Mouse (Mus musculus) liver, adult 2 months (tissue): ENCODE measurements around the gene Kcnc2. TPM values are rescaled to one million over a fixed set of nuclear protein-coding genes. Genes with fewer than 3 reads are reported as not detected.

ENCODE experiments used
- DNase-seq: peaks from one replicate; pipeline ENCODE4 v3.0.0-alpha.2; 2011; ENCODE audit warnings: low read depth, low spot score; ENCODE audit errors: extremely low read depth
- H3K27ac ChIP-seq: fragments of 200-500 bp; replicated peaks from 2 replicates; pipeline ENCODE4 v1.5.1; 2012; ENCODE audit warnings: low read depth, mild to moderate bottlenecking, control low read depth, inconsistent platforms, low read length; ENCODE audit not compliant: insufficient read depth
- H3K27me3 ChIP-seq: fragments of 200-500 bp; 2 replicates; pipeline ENCODE4 v1.6.1; 2012; ENCODE audit warnings: mild to moderate bottlenecking, moderate library complexity, low read length, inconsistent platforms; ENCODE audit not compliant: control insufficient read depth, insufficient read depth
- H3K36me3 ChIP-seq: fragments of 200-500 bp; 2 replicates; pipeline ENCODE4 v1.6.1; 2012; ENCODE audit warnings: low read length, inconsistent platforms; ENCODE audit not compliant: control insufficient read depth, insufficient read depth
- H3K4me1 ChIP-seq: fragments of 200-500 bp; 2 replicates; pipeline ENCODE4 v1.6.1; 2011; ENCODE audit warnings: low read length; ENCODE audit not compliant: control insufficient read depth, insufficient read depth
- H3K4me3 ChIP-seq: fragments of 200-500 bp; 2 replicates; pipeline ENCODE4 v1.5.1; 2011; ENCODE audit warnings: low read depth, mild to moderate bottlenecking, control low read depth, low read length, moderate library complexity; ENCODE audit not compliant: insufficient read depth
- H3K79me2 ChIP-seq: fragments of 200-500 bp; 2 replicates; pipeline ENCODE4 v1.6.1; 2012; ENCODE audit warnings: inconsistent platforms, mild to moderate bottlenecking, low read length, moderate library complexity; ENCODE audit not compliant: control insufficient read depth, insufficient read depth
- H3K9ac ChIP-seq: fragments of 200-500 bp; 2 replicates; pipeline ENCODE4 v1.6.1; 2012; ENCODE audit warnings: low read depth, mild to moderate bottlenecking, control low read depth, inconsistent platforms, low read length
- CTCF ChIP-seq: fragments of 200-500 bp; IDR thresholded peaks from 2 replicates; pipeline ENCODE4 v1.5.1; 2011; ENCODE audit warnings: low read depth, low read length, control low read depth
- POLR2A ChIP-seq: fragments of 200-500 bp; IDR thresholded peaks from 2 replicates; pipeline ENCODE4 v1.6.1; 2011; ENCODE audit warnings: low read length, control low read depth; ENCODE audit not compliant: insufficient read depth; ENCODE audit errors: extremely low read depth
- WGBS: fragments of 180-500 bp; shearing (Covaris S2); methylation state at CpG from one replicate; pipeline ENCODE4 v1.1.7; 2018; 5-methylcytosine and 5-hydroxymethylcytosine counted together
- polyA plus RNA-seq: library from polyadenylated mRNA; depleted of rRNA; stranded (reverse); fragments of >200 nt; gene quantifications from 2 replicates; pipeline ENCODE4 v1.2.3, GENCODE M21; 2012
- total RNA-seq: library from RNA; depleted of rRNA; stranded (reverse); fragments of >200 nt; gene quantifications from 2 replicates; pipeline ENCODE4 v1.2.3, GENCODE M21; 2014

The Kcnc2 gene
- total and polyA plus RNA-seq, 2 experiments: under 0.01 TPM; not detected in 1

DNA sequence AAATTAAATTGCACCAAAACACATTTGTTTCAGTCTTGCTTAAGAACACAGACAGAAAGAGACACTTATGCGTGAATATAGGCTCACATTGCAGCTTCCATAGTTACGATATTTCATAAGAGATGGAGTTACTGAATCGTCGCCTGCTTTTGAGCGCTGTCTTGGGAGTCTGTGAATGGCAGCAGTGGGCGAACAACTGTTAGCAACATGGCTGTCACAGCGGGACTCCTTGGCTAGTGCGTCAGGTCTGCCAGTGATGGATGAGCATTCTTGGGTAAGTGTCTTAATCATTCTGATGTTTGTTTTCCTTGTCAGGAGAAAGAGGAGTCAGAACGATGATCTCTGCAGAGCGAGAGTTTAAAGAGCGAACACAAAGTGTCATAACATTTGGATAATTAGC, 44.2 kb downstream of the Kcnc2 start:
- H3K4me1 ChIP-seq: no peaks in the 10 kb centered on the region
- H3K27ac ChIP-seq: no peak overlapping the region
- no peaks in the 10 kb centered on the region for H3K27me3 ChIP-seq
- DNase-seq: no peak
- no peak for TF ChIP-seq CTCF
- no peak for TF ChIP-seq POLR2A
- H3K79me2 ChIP-seq: no peaks in the 10 kb centered on the region
- H3K36me3 ChIP-seq: no peaks in the 10 kb centered on the region
- no peak overlapping the region for H3K4me3 ChIP-seq
- WGBS: 70% methylated on average over 11 of the region's 11 CpGs
- H3K9ac ChIP-seq: no peak overlapping the region

DNA sequence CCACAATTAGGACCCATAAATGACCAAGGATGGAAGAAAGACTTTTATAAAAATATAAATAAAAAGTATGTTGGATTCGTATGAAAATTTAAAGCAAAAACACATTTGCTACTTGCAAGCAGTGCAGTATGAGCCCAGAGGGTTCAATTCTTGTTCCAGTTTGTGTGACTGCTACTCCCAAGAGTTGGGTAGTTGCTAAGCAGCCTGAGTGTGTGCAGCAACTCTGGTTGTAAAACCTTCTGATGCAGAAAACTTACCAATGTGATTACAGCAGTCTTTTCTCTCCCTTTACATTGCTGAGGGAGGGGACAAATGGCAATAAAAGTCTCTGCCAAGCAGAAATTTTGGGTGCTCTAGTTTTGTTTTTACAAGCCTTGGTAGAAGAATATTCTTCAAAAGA, 46.9 kb downstream of the Kcnc2 start:
- Histone ChIP-seq H3K9ac (no peak overlapping the region), H3K4me3 (no peak overlapping the region), H3K27me3 (no peaks in the 10 kb centered on the region), H3K36me3 (no peaks in the 10 kb centered on the region), H3K27ac (no peak overlapping the region), H3K79me2 (no peaks in the 10 kb centered on the region), H3K4me1 (no peaks in the 10 kb centered on the region)
- 75% methylated on average over 1 of the region's 1 CpGs for WGBS
- no peak for TF ChIP-seq CTCF
- no peak for TF ChIP-seq POLR2A
- DNase-seq: no peak

DNA sequence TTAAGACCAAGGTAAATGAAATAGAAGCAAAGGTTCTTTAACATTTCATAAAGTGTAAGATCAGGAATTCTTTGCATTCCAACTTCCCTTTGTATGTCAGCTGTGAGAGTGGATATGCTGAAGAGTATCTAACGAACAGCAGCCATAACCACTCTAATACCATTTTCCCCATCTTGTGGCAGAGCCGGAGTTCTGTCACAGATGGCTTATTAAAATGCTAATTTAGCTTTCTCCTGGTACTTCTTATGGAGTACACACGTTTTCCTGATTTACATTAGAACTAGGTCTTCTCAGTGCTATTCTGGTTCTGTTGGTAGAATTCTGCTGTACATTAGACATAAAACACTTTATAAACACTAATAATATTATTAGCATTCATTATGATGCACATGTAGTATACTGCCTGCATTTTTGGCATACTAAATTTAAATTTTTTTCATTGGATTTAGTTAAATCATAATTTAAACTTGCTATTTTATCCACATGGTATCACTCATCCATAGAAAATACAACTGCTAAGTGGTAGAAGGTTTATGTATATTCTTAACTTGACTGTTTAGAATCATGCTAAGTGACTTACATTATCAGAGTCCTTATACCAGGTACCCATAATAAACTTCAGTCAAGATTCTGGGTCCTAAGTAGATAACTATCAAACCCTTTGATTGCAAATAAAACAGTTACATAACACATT, 86.9 kb downstream of the Kcnc2 start:
- Histone ChIP-seq H3K4me1 (no peaks in the 10 kb centered on the region), H3K9ac (no peak overlapping the region), H3K27ac (no peak overlapping the region), H3K27me3 (no peaks in the 10 kb centered on the region), H3K4me3 (no peak overlapping the region), H3K36me3 (no peaks in the 10 kb centered on the region), H3K79me2 (no peaks in the 10 kb centered on the region)
- 77% methylated on average over 3 of the region's 3 CpGs for WGBS
- no peak for DNase-seq
- TF ChIP-seq CTCF (no peak), POLR2A (no peak)

DNA sequence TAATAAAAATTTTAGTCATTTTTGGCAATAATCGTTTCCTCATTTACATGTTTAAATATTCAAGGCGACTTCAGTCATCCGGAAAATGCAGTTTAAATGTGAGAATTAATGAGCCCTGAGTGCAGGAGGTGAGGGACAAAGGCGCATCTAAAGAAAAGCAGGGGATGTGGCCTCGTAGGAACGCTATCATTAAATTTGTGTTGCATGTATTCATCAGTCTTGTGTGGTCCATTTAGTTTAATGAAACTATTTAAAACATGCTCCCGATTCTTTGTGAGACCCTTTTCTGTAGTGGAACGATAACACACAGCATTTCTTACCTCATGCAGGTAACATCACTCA, 87.4 kb downstream of the Kcnc2 start:
- Histone ChIP-seq H3K27me3 (no peaks in the 10 kb centered on the region), H3K4me1 (no peaks in the 10 kb centered on the region), H3K36me3 (no peaks in the 10 kb centered on the region), H3K79me2 (no peaks in the 10 kb centered on the region), H3K27ac (no peak overlapping the region), H3K9ac (no peak overlapping the region), H3K4me3 (no peak overlapping the region)
- WGBS: 85% methylated on average over 8 of the region's 8 CpGs
- TF ChIP-seq CTCF (no peak), POLR2A (no peak)
- no peak for DNase-seq

GRCm38 (mm10) chr10:112360704-112361103, 89.8 kb downstream of the Kcnc2 start:
- Histone ChIP-seq H3K36me3 (no peaks in the 10 kb centered on the region), H3K4me1 (no peaks in the 10 kb centered on the region), H3K79me2 (no peaks in the 10 kb centered on the region), H3K4me3 (no peak overlapping the region), H3K27ac (no peak overlapping the region), H3K9ac (no peak overlapping the region), H3K27me3 (no peaks in the 10 kb centered on the region)
- 70% methylated on average over 5 of the region's 5 CpGs for WGBS
- no peak for DNase-seq
- TF ChIP-seq POLR2A (no peak), CTCF (no peak)

- Histone ChIP-seq H3K27me3 (no peaks in the 10 kb centered on the region), H3K4me1 (no peaks in the 10 kb centered on the region), H3K4me3 (no peak overlapping the region), H3K36me3 (no peaks in the 10 kb centered on the region), H3K27ac (no peak overlapping the region), H3K9ac (no peak overlapping the region), H3K79me2 (no peaks in the 10 kb centered on the region)
- TF ChIP-seq CTCF (no peak), POLR2A (no peak)
- 58% methylated on average over 3 of the region's 3 CpGs for WGBS
- DNase-seq: no peak
These were observed 97.4 kb downstream of the Kcnc2 start for GRCm38 (mm10) chr10:112368369-112368768.
